Mouse (Mus musculus): ENCODE measurements around the gene Dtx1.

Dtx1 gene

GRCm38 (mm10) chr5:120640094-120640493, 71.6 kb downstream of the Dtx1 start:
- no peak for DNase-seq (ENCODE audit: low read depth, low spot score)

- DNase-seq (ENCODE audit: low read depth, low spot score) = no peak
Observed at GRCm38 (mm10) chr5:120635633-120636032, 76.1 kb downstream of the Dtx1 start.

GRCm38 (mm10) chr5:120634860-120635259, 76.9 kb downstream of the Dtx1 start:
- DNase-seq (ENCODE audit: low read depth, low spot score) = no peak

GRCm38 (mm10) chr5:120634131-120634530, 77.6 kb downstream of the Dtx1 start, which contains the start of gene Cfap73:
Cfap73 (minus strand) TSS chr5:120634235.
- DNase-seq (ENCODE audit: low read depth, low spot score) = no peak

- DNase-seq (ENCODE audit: low read depth, low spot score) = no peak
Observed at GRCm38 (mm10) chr5:120631892-120632291, 79.8 kb downstream of the Dtx1 start.

- no peak for DNase-seq (ENCODE audit: low read depth, low spot score)
Observed at GRCm38 (mm10) chr5:120631128-120631527, 80.6 kb downstream of the Dtx1 start.
